Mouse (Mus musculus): Measurements from ENCODE around the gene Prpf8.
A peak's percentile ranks its signal among the peaks of the same experiment; 100 is the strongest.
"Not testable (repeated sequence)": the region's sequence is repeated elsewhere in the genome, so short reads cannot be mapped to it uniquely, and the experiment has no call there.

Gene Prpf8

GRCm38 (mm10) chr11:75486601-75487285 is at the start of gene Prpf8:
Gene Prpf8, plus strand, starts transcription at chr11:75486816.
- DNase-seq (ENCODE audit: low read depth, low spot score) = peak; percentile 98

DNA sequence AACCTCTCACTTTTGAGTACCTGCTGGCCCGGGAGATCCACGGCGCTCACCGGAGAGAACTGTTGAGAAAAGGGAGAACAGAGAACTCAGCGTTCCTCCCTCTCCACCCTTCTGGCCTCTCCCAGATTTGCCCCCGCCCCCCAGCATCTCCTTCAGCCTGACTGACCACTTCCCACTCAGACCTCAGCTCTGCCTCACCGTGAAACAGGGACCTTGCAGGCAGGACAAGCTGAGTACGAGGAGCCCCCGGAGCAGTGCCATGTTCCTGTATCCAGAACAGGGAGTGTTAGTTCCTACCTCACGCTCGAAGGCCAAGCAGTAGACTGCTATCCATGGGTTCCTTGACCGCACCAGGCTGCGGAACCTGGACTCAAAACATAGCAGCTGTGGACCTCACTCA is 48.4 kb upstream of the Prpf8 start:
- no peak for DNase-seq (ENCODE audit: low read depth, low spot score)

- DNase-seq (ENCODE audit: low read depth, low spot score) = no peak
These were observed 47.8 kb upstream of the Prpf8 start for GRCm38 (mm10) chr11:75438804-75439203.

GRCm38 (mm10) chr11:75439363-75439762 is 47.3 kb upstream of the Prpf8 start, which contains the start of gene Serpinf2:
Gene Serpinf2, minus strand, starts transcription at chr11:75439591.
- no peak for DNase-seq (ENCODE audit: low read depth, low spot score)

- no peak for DNase-seq (ENCODE audit: low read depth, low spot score)
These were observed 46.7 kb upstream of the Prpf8 start for GRCm38 (mm10) chr11:75439951-75440350.

DNA sequence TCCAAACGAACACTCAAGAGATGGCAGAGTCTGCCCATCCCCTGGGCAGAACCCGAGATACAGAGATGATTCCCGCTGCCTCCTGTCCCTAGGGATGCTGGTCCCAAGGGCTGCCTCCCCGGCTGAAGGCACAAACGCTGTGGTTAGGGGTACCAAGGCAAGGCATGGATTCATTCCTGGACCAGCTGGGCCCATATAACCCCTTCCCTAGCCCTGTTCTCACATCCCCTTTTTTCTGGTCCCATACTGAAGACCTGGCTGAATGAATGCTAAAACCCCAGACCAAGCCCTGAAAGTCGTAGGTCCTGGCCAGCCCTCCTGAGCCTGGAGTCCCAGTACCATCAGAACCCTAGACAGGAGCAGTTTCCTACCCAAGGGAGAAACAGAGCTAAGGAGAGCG is 45.6 kb upstream of the Prpf8 start:
- no peak for DNase-seq (ENCODE audit: low read depth, low spot score)

DNA sequence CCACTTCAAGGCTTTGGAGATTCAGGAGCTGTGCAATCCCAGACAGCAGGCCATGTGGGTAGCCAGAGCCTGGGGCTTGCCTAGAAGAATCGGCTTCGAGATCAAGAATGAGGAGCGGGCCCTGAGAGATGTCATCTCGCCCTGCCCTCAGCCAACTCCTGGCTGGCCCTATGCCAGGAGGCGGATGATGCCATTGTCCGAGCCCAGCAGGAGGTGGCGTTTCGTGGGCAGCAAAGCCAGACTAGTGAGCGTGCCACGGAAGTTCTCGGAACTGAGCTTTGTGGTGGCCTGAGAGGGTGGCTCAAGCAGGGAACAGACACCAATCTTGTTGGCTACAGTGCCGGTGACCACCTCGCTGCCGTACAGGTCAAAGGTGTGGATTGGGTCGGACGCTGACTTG is 45.0 kb upstream of the Prpf8 start:
- DNase-seq (ENCODE audit: low read depth, low spot score) = peak; percentile 34

DNA sequence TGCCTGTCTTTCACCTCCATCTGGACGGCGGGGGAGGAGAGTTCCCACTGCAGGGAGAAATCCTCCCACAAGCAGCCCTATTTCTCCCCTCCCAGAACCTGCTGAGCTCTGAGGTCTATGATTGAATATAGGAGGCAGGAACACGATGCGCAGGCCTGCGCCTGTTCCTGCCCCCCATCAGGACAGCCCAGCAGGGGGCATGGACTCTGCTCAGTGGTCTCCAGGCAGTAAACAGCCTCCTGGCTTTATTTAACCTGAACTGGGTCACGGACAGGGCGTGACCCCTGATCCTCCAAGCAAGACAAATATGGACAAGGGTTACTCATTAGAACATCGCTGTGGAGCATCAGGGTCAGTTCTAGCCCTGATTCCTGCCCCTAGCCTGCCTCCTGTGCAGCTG is 42.9 kb upstream of the Prpf8 start:
- peak; percentile 43 for DNase-seq (ENCODE audit: low read depth, low spot score)

- DNase-seq (ENCODE audit: low read depth, low spot score) = no peak
These were observed 38.0 kb upstream of the Prpf8 start for GRCm38 (mm10) chr11:75448575-75448974.

DNA sequence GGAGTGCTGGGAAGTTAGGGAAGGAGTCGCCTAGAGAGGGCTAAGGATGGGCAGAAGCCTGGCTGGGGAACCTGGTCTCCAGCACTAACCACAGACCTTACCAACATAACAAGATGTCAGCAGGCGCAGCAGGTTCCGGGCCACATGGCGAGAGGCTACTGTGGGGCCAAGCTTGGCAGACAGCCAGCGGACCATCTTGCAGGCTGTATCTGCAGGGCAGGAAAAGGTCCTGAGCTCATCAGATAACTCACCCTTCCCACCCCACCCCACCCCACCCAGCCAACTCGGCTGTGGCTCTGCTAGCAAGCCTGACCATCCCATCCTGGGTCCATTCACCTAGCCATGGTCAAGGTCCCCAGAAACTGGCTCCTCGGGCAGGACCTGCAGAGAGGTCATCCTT is 36.9 kb upstream of the Prpf8 start:
- no peak for DNase-seq (ENCODE audit: low read depth, low spot score)

DNA sequence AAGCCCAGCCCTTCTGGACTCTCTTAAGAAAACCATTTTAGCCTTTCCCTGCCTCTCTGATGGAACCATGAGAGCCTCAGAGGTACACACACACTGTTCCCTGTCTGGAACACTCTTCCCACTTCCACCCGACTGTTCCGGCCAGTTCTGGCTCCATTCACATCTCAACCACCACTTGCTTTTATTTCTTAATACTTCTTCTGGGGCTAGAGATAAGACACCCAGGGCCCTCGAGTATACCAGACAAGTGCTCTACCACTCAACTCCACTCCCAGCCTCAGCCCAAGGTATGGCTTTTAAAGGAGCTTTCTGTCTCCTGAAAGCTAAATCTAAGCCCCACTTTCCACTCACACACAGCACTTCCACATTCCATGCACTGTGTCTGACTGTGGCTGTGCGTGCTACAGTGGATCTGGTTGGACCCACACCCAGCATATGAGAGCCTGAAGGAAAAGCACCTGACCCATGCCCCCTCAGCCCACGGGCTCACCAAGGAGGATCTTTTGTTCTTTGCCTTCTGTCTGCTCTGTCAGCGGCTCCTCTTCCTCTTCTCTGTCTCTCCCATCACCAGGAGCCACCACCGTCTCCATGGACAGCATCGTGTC is 36.2 kb upstream of the Prpf8 start:
- DNase-seq (ENCODE audit: low read depth, low spot score) = no peak

- no peak for DNase-seq (ENCODE audit: low read depth, low spot score)
These were observed 35.7 kb upstream of the Prpf8 start for GRCm38 (mm10) chr11:75450936-75451335.

- no peak for DNase-seq (ENCODE audit: low read depth, low spot score)
These were observed 34.5 kb upstream of the Prpf8 start for GRCm38 (mm10) chr11:75452081-75452480.

GRCm38 (mm10) chr11:75452812-75453557 is 33.6 kb upstream of the Prpf8 start:
- no peak for DNase-seq (ENCODE audit: low read depth, low spot score)

- peak; percentile 95 for DNase-seq (ENCODE audit: low read depth, low spot score)
These were observed 32.4 kb upstream of the Prpf8 start, which contains the start of gene Wdr81 for GRCm38 (mm10) chr11:75453991-75454930. Gene Wdr81, minus strand, starts transcription at chr11:75454717.

GRCm38 (mm10) chr11:75455041-75455736 is 31.4 kb upstream of the Prpf8 start:
- DNase-seq (ENCODE audit: low read depth, low spot score) = no peak

- not testable (repeated sequence) for DNase-seq (ENCODE audit: low read depth, low spot score)
These were observed 30.6 kb upstream of the Prpf8 start for GRCm38 (mm10) chr11:75455971-75456370.

DNA sequence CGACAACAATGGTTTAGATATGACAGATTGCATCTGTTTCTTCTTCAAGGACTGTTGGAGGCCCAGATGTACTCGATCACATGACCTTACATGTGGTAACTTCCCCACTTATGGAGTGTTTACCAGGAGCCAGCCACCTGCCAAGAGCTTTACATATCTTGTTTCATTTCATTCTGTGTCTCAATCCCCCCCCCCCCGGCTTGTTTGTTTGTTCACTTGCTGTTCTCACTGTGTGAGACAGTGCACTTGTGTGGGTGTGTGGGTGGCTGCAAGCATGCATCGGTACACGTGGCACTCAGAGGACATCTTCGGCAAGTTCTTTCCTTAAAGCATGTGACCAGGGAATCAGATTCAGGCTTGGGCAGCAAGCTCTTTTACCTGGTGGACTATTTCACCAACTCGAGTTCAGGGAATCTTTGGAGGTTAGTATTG is 30.2 kb upstream of the Prpf8 start:
- DNase-seq (ENCODE audit: low read depth, low spot score) = no peak

GRCm38 (mm10) chr11:75458169-75458568 is 28.4 kb upstream of the Prpf8 start:
- peak; percentile 68 for DNase-seq (ENCODE audit: low read depth, low spot score)

- no peak for DNase-seq (ENCODE audit: low read depth, low spot score)
These were observed 28.0 kb upstream of the Prpf8 start for GRCm38 (mm10) chr11:75458628-75459041.
